Mouse (Mus musculus) G1E (cell line): ENCODE measurements around the gene Ctcfl.

ENCODE experiments used
- CTCF ChIP-seq: IDR thresholded peaks from 2 replicates; pipeline ENCODE4 v1.5.1; 2012; ENCODE audit warnings: low read depth, low read length, inconsistent platforms, mixed read lengths
- GATA1 ChIP-seq: IDR thresholded peaks from 2 replicates; pipeline ENCODE4 v1.6.1; 2012; ENCODE audit warnings: borderline replicate concordance, low read length, inconsistent platforms, mixed read lengths
- POLR2AphosphoS5 ChIP-seq: IDR thresholded peaks from 2 replicates; pipeline ENCODE4 v1.6.1; 2012; ENCODE audit warnings: low read depth, low read length, inconsistent platforms; ENCODE audit not compliant: insufficient replicate concordance
- TAL1 ChIP-seq: conservative IDR thresholded peaks from 2 replicates; pipeline ENCODE4 v1.6.1; 2012; ENCODE audit warnings: low read depth, low read length, inconsistent platforms, mixed read lengths

DNA sequence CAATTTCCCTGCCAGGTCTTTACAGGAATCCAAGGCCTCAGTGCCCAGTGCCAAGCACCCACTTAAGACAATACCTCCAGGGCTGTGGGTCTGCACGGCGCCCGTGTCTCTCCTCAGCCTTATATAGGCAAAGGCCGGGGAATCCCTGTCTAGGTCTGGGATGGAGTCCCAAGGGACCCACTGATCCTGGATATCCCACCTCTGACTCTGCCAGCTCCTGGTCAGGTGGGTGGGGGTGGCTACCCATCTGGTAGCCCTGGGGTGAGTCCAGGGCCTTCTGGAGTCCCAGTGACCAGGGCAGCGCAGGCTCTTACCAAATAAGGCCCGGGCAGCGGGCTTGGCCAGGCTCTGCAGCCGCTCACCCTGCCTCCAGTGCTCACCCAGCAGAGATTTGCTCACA, 66.4 kb downstream of the Ctcfl start:
- TF ChIP-seq CTCF (no peak), GATA1 (no peak), TAL1 (no peak), POLR2AphosphoS5 (no peak)
